Mouse (Mus musculus) lung, postnatal 0 days (tissue): ENCODE data around the gene Lgmn. TPM values are rescaled to one million over a fixed set of nuclear protein-coding genes. Genes with fewer than 3 reads are reported as not detected.

ENCODE experiments used
- ATAC-seq: fragments of 200-750 bp; cut with Nextera tagmentation; 2 replicates; pipeline ENCODE4 v1.8.0; 2017; ENCODE audit warnings: moderate library complexity
- DNase-seq: peaks from one replicate; pipeline ENCODE4 v3.0.0-alpha.2; 2016; ENCODE audit warnings: low spot score
- H3K27ac ChIP-seq: fragments of 300-500 bp; sonication (generic); 2 replicates; pipeline ENCODE4 v1.5.1; 2014; ENCODE audit warnings: antibody characterized with exemption, mild to moderate bottlenecking, low read length, mixed read lengths
- H3K27me3 ChIP-seq: fragments of 300-500 bp; sonication (generic); replicated peaks from 2 replicates; pipeline ENCODE4 v1.6.1; 2014; ENCODE audit warnings: low read length, mixed read lengths; ENCODE audit not compliant: insufficient read depth
- H3K36me3 ChIP-seq: fragments of 300-500 bp; sonication (generic); 2 replicates; pipeline ENCODE4 v1.6.1; 2014; ENCODE audit warnings: low read length, mixed read lengths; ENCODE audit not compliant: insufficient read depth
- H3K4me1 ChIP-seq: fragments of 300-500 bp; sonication (generic); 2 replicates; pipeline ENCODE4 v1.6.1; 2014; ENCODE audit warnings: antibody characterized with exemption, low read depth, low read length, mixed read lengths; ENCODE audit not compliant: insufficient read depth
- H3K4me2 ChIP-seq: fragments of 300-500 bp; sonication (generic); replicated peaks from 2 replicates; pipeline ENCODE4 v1.6.1; 2014; ENCODE audit warnings: low read depth, mild to moderate bottlenecking, low read length, moderate library complexity, mixed read lengths
- H3K4me3 ChIP-seq: fragments of 300-500 bp; sonication (generic); 2 replicates; pipeline ENCODE4 v1.5.1; 2014; ENCODE audit warnings: low read depth, low read length
- H3K9ac ChIP-seq: fragments of 300-500 bp; sonication (generic); replicated peaks from 2 replicates; pipeline ENCODE4 v1.6.1; 2014; ENCODE audit warnings: low read depth, mild to moderate bottlenecking
- H3K9me3 ChIP-seq: fragments of 300-500 bp; sonication (generic); 2 replicates; pipeline ENCODE4 v1.6.1; 2016; ENCODE audit warnings: low read length, mixed read lengths
- CTCF ChIP-seq: IDR thresholded peaks from 2 replicates; pipeline ENCODE4 v1.5.1; 2016; ENCODE audit warnings: antibody characterized with exemption, mild to moderate bottlenecking
- EP300 ChIP-seq: IDR thresholded peaks from 2 replicates; pipeline ENCODE4 v1.6.1; 2016; ENCODE audit warnings: antibody characterized with exemption, mild to moderate bottlenecking, control low read depth
- WGBS: fragments of 180-500 bp; shearing (Covaris S2); extraction: QIAGEN DNeasy Blood & Tissue Kit; methylation state at CpG from one replicate; pipeline ENCODE4 v1.1.7; 2014; 5-methylcytosine and 5-hydroxymethylcytosine counted together
- polyA plus RNA-seq: library from polyadenylated mRNA; unstranded; fragments of >200 nt; fragmentation: Nextera tagmentation; extraction: Ambion mirVana; gene quantifications from 2 replicates; pipeline ENCODE4 v1.2.1, GENCODE M21; 2015

The Lgmn gene
- polyA plus RNA-seq, 1 experiment from 2014 or later, result 198 TPM

- no peak for TF ChIP-seq CTCF
- peak; percentile 73; the same call in 1 of the 2 replicates for TF ChIP-seq EP300
- 57% methylated on average over 6 of the region's 6 CpGs for WGBS
Observed at GRCm38 (mm10) chr12:102422065-102422464, 17.5 kb downstream of the Lgmn start.

GRCm38 (mm10) chr12:102420168-102420890 lies 19.3 kb downstream of the Lgmn start:
- H3K4me2 ChIP-seq, result no peak overlapping the region
- H3K27ac ChIP-seq, result 0 out of 2 replicates have a peak overlapping the region, but pooled peaks have one; percentile 20
- H3K4me3 ChIP-seq, result no peak overlapping the region
- ATAC-seq (no peak), DNase-seq (no peak)
- 64% methylated on average over 10 of the region's 10 CpGs for WGBS
- H3K4me1 ChIP-seq, result peaks cover 11% of the 10 kb centered on the region; the same call in 1 of the 2 replicates
- H3K9ac ChIP-seq, result no peak overlapping the region
- no peaks in the 10 kb centered on the region for H3K36me3 ChIP-seq
- no peaks in the 10 kb centered on the region for H3K9me3 ChIP-seq
- TF ChIP-seq CTCF (no peak), EP300 (no peak)
- H3K27me3 ChIP-seq, result no peaks in the 10 kb centered on the region

More at GRCm38 (mm10) chr12:102422065-102422464, 17.5 kb downstream of the Lgmn start:
- ATAC-seq (peak; percentile 94), DNase-seq (peak; percentile 93)
- no peak overlapping the region for H3K4me2 ChIP-seq
- no peaks in the 10 kb centered on the region for H3K36me3 ChIP-seq
- H3K4me1 ChIP-seq, result peaks cover 11% of the 10 kb centered on the region; the same call in 1 of the 2 replicates
- H3K4me3 ChIP-seq, result no peak overlapping the region
- no peak overlapping the region for H3K9ac ChIP-seq
- no peaks in the 10 kb centered on the region for H3K27me3 ChIP-seq
- H3K27ac ChIP-seq, result peak overlapping the region; percentile 59; the same call in 1 of the 2 replicates
- no peaks in the 10 kb centered on the region for H3K9me3 ChIP-seq

GRCm38 (mm10) chr12:102419544-102419943 lies 20.1 kb downstream of the Lgmn start:
- H3K4me2 ChIP-seq, result no peak overlapping the region
- DNase-seq (no peak), ATAC-seq (no peak)
- peak overlapping the region; percentile 38; the same call in 1 of the 2 replicates for H3K27ac ChIP-seq
- no peaks in the 10 kb centered on the region for H3K27me3 ChIP-seq
- no peak overlapping the region for H3K9ac ChIP-seq
- TF ChIP-seq CTCF (no peak), EP300 (no peak)
- no peaks in the 10 kb centered on the region for H3K9me3 ChIP-seq
- no peaks in the 10 kb centered on the region for H3K36me3 ChIP-seq
- peaks cover 11% of the 10 kb centered on the region; the same call in 1 of the 2 replicates for H3K4me1 ChIP-seq
- H3K4me3 ChIP-seq, result no peak overlapping the region
- WGBS, result 51% methylated on average over 3 of the region's 3 CpGs

- H3K4me2 ChIP-seq, result no peak overlapping the region
Observed at GRCm38 (mm10) chr12:102417701-102418100, 21.9 kb downstream of the Lgmn start.

GRCm38 (mm10) chr12:102416955-102417510 lies 22.6 kb downstream of the Lgmn start:
- Histone ChIP-seq H3K4me1 (peaks cover 11% of the 10 kb centered on the region; the same call in 1 of the 2 replicates), H3K27me3 (no peaks in the 10 kb centered on the region), H3K4me3 (no peak overlapping the region), H3K9me3 (no peaks in the 10 kb centered on the region), H3K36me3 (no peaks in the 10 kb centered on the region), H3K9ac (no peak overlapping the region), H3K4me2 (no peak overlapping the region), H3K27ac (no peak overlapping the region)
- DNase-seq (no peak), ATAC-seq (no peak)
- 79% methylated on average over 7 of the region's 7 CpGs for WGBS
- no peak for TF ChIP-seq CTCF
- TF ChIP-seq EP300, result no peak

More at GRCm38 (mm10) chr12:102417701-102418100, 21.9 kb downstream of the Lgmn start:
- H3K4me3 ChIP-seq, result no peak overlapping the region
- TF ChIP-seq EP300 (no peak), CTCF (no peak)
- 83% methylated on average over 6 of the region's 6 CpGs for WGBS
- peak; percentile 21 for DNase-seq
- H3K9ac ChIP-seq, result no peak overlapping the region
- no peaks in the 10 kb centered on the region for H3K36me3 ChIP-seq
- peaks cover 11% of the 10 kb centered on the region; the same call in 1 of the 2 replicates for H3K4me1 ChIP-seq
- no peak for ATAC-seq
- no peak overlapping the region for H3K27ac ChIP-seq
- no peaks in the 10 kb centered on the region for H3K9me3 ChIP-seq
- H3K27me3 ChIP-seq, result no peaks in the 10 kb centered on the region

DNA sequence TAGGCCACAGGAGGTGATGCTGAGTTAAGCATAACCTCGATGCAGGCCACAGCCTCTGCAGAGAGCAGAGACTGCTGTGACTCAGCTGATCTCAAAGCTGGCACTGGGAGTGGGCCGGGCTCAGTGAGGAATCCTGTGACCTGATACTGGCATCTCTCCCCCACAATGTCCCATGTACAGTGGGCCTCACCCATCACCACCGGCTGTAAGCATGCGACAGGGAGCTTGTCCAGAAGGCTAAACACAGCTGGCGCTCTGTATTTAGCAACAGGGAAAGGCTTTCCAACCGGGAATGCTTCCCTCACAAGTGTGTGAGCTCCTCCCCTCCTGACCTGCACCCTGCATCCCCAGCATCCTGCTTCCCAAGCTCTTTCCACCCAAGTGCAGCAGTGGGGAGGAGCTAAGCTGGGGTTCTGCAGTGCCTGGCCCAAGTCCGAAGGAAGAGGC lies 23.2 kb downstream of the Lgmn start:
- TF ChIP-seq CTCF (no peak), EP300 (no peak)
- H3K4me3 ChIP-seq, result no peak overlapping the region
- peak; percentile 83 for ATAC-seq
- WGBS, result 26% methylated on average over 7 of the region's 7 CpGs
- H3K9me3 ChIP-seq, result no peaks in the 10 kb centered on the region
- H3K4me1 ChIP-seq, result peaks cover 11% of the 10 kb centered on the region; the same call in 1 of the 2 replicates
- no peak overlapping the region for H3K9ac ChIP-seq
- H3K27ac ChIP-seq, result no peak overlapping the region
- H3K36me3 ChIP-seq, result no peaks in the 10 kb centered on the region
- no peaks in the 10 kb centered on the region for H3K27me3 ChIP-seq
- DNase-seq, result peak; percentile 66
- H3K4me2 ChIP-seq, result no peak overlapping the region
